Mouse (Mus musculus) megakaryocyte, embryonic 14.5 days (primary cell): Measurements from ENCODE around the gene Ipmk. TPM values are rescaled to one million over a fixed set of nuclear protein-coding genes. Genes with fewer than 3 reads are reported as not detected.

Source experiments
- H3K27me3 ChIP-seq: replicated peaks from 2 replicates; pipeline ENCODE3; 2012; ENCODE audit warnings: inconsistent platforms
- H3K36me3 ChIP-seq: replicated peaks from 2 replicates; pipeline ENCODE3; 2012; ENCODE audit warnings: low read length, inconsistent platforms, mixed read lengths
- H3K4me1 ChIP-seq: 2 replicates; pipeline ENCODE4 v1.6.1; 2012; ENCODE audit warnings: inconsistent platforms
- H3K4me3 ChIP-seq: replicated peaks from 2 replicates; pipeline ENCODE3; 2012; ENCODE audit warnings: moderate library complexity, mild to moderate bottlenecking, inconsistent platforms
- H3K9me3 ChIP-seq: 2 replicates; pipeline ENCODE4 v1.6.1; 2012; ENCODE audit warnings: inconsistent platforms
- FLI1 ChIP-seq: IDR thresholded peaks from 2 replicates; pipeline ENCODE4 v1.6.1; 2012; ENCODE audit warnings: low read length, inconsistent platforms, mixed read lengths
- GATA1 ChIP-seq: IDR thresholded peaks from 3 replicates; pipeline ENCODE4 v1.6.1; 2012; ENCODE audit warnings: mixed read lengths, low read length, inconsistent platforms, borderline replicate concordance
- polyA plus RNA-seq: library from polyadenylated mRNA; stranded (reverse); fragments of >175 nt; gene quantifications from 2 replicates; pipeline ENCODE4 v1.2.3, GENCODE M21; 2012; ENCODE audit warnings: low replicate concordance; ENCODE audit not compliant: insufficient read depth

Ipmk gene
- polyA plus RNA-seq, 1 experiment = 5.1 TPM

DNA sequence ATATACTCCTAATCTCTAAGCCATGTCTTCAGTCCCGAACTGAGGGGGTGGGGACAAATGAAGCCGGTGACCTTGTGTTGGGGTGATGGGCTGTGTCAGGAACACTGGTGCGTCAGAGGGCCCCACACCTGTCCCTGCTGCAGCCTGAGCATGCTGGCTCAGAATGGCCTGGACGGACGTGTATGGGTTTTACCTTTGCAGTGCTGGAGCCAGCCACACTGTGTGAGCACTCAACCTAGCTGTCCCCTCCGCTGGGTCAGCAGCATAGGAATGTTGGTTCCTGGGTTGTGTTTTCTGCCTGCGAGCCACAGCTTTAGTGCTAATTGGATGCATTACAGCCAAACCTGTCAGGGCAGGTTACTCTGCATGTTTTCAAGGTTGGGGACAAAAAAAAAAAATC is 21.4 kb upstream of the Ipmk start:
- Histone ChIP-seq H3K27me3 (peaks cover 4% of the 10 kb centered on the region), H3K36me3 (peaks cover 31% of the 10 kb centered on the region), H3K9me3 (no peaks in the 10 kb centered on the region), H3K4me3 (no peak overlapping the region), H3K4me1 (peaks cover 8% of the 10 kb centered on the region; the same call in 1 of the 2 replicates)
- no peak for TF ChIP-seq GATA1
- no peak for TF ChIP-seq FLI1

DNA sequence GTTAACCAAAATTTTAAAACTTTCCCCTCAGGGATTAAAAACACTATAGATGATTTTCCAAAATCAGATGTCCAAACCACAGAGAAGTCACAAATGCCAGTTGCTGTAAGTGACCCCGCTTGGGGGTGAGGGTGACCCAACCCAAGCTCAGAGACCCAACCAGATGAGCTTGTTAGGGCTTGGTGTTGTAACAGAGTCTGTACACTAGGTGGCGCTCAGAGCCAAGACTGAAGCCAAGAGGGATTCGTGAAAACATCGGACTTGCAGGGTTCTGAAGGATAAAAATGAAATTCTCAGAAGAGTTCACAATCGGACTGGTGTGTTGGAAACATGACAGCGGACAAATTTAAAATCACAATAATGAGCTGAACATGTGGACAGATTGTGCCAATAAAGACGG is 20.8 kb upstream of the Ipmk start:
- Histone ChIP-seq H3K9me3 (no peaks in the 10 kb centered on the region), H3K27me3 (peaks cover 4% of the 10 kb centered on the region), H3K4me1 (peaks cover 4% of the 10 kb centered on the region; the same call in 1 of the 2 replicates), H3K36me3 (peaks cover 36% of the 10 kb centered on the region), H3K4me3 (peak overlapping the region; percentile 8)
- no peak for TF ChIP-seq FLI1
- no peak for TF ChIP-seq GATA1

DNA sequence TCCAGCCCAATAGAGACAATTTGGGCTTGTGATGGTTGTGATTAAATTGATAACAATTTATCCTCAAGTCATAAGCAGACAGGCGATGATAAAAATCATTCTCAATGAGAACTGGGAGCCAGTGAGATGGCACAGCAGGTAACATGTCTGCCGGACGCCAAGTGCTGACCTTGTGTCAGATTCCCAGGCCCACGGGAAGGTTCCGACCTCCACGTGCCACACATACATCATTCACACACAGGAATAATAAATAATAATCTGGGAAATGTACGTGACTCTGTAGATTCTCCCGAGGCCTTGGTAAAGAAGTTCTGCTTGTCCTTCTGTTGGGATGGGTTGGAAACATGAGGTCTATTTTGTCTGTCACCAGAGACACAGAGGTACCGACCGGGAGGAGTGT is 20.2 kb upstream of the Ipmk start:
- H3K9me3 ChIP-seq = no peaks in the 10 kb centered on the region
- H3K27me3 ChIP-seq = peaks cover 4% of the 10 kb centered on the region
- TF ChIP-seq FLI1 (no peak), GATA1 (no peak)
- H3K36me3 ChIP-seq = peaks cover 39% of the 10 kb centered on the region
- no peak overlapping the region for H3K4me3 ChIP-seq
- H3K4me1 ChIP-seq = peaks cover 4% of the 10 kb centered on the region; the same call in 1 of the 2 replicates

DNA sequence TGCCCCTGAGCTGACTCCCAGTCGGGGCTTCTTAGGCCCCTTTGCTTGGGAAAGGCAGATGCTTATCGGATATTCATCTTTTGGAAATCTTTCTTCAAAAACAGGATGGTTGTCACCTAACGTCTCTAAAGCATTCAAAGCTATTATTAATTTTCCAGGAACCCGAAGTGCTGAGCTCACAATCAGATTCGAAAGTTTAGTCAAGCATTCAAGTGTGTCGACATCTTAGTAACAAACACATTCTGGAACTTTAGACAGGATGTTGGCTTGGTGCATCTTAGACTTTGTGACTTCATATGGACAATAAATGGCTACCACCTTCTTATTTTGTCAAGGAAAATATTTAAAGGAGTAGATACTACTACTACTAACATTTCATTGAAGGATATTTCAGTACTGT is 19.2 kb upstream of the Ipmk start:
- Histone ChIP-seq H3K4me3 (no peak overlapping the region), H3K9me3 (no peaks in the 10 kb centered on the region), H3K4me1 (peaks cover 9% of the 10 kb centered on the region), H3K27me3 (peaks cover 4% of the 10 kb centered on the region), H3K36me3 (peaks cover 49% of the 10 kb centered on the region)
- TF ChIP-seq FLI1 = no peak
- no peak for TF ChIP-seq GATA1

DNA sequence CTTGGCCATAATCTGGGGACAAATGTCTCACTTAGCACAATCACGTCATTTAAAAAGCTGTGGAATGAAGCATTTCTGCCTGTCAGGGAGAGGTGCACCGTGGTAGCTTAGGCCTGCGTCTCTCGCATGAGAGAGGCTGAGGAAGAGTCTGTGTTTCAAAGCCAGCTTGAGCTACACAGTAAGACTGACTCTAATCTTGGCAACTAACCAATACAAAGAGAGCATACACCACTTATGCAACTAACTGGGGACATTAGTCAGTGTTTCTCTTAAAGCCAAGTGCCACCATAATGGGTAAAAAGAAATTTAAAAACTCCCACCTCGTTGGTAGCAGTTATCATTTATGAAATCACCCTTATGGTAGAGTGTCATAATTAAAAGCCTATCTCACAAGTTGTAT is 18.7 kb upstream of the Ipmk start:
- peaks cover 4% of the 10 kb centered on the region for H3K27me3 ChIP-seq
- H3K36me3 ChIP-seq = peaks cover 54% of the 10 kb centered on the region
- H3K4me1 ChIP-seq = peaks cover 12% of the 10 kb centered on the region
- no peak overlapping the region for H3K4me3 ChIP-seq
- no peaks in the 10 kb centered on the region for H3K9me3 ChIP-seq
- TF ChIP-seq GATA1 (no peak), FLI1 (no peak)

DNA sequence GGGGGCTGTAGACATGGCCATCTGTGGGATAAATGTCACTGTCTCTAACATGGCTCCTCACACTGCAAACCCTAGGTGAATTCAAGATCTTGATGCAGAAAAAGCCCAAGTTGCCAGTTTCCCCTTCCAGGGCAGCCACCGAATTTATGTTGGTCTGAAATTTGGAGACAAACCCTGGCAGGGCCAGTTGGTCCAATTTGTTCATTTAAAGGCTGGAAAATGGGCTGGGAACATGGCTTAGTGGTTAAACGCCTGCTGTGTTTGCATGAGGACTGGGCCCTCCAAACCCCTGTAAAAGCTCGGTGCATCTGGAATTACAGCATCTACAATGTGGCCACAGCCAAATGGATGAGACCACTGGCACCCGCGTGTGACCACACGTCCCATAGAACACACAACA is 18.3 kb upstream of the Ipmk start:
- Histone ChIP-seq H3K27me3 (peaks cover 3% of the 10 kb centered on the region), H3K36me3 (peaks cover 58% of the 10 kb centered on the region), H3K9me3 (no peaks in the 10 kb centered on the region), H3K4me1 (peaks cover 16% of the 10 kb centered on the region), H3K4me3 (no peak overlapping the region)
- TF ChIP-seq GATA1 (no peak), FLI1 (no peak)

DNA sequence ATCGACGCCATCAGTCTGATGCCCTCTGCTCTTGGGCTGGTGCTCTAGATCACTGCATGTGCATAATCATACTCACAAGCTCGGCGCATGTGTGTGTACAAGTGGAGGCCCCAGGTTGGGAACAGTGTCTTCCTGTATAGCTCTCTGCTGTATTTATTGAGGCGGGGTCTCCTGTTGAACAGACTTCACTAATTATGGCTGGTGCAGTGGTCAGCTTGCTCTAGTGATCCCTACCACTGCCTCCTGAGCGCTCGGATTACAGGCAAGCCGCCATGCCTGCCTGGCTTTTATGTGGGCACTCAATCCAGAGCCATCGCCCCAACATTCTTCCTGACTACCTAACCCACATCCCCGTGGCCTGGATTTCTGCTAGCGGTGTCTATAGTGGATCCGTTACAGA is 17.5 kb upstream of the Ipmk start:
- peaks cover 19% of the 10 kb centered on the region for H3K4me1 ChIP-seq
- H3K4me3 ChIP-seq = no peak overlapping the region
- peaks cover 66% of the 10 kb centered on the region for H3K36me3 ChIP-seq
- no peaks in the 10 kb centered on the region for H3K9me3 ChIP-seq
- no peak for TF ChIP-seq FLI1
- no peak for TF ChIP-seq GATA1
- peaks cover 3% of the 10 kb centered on the region for H3K27me3 ChIP-seq

DNA sequence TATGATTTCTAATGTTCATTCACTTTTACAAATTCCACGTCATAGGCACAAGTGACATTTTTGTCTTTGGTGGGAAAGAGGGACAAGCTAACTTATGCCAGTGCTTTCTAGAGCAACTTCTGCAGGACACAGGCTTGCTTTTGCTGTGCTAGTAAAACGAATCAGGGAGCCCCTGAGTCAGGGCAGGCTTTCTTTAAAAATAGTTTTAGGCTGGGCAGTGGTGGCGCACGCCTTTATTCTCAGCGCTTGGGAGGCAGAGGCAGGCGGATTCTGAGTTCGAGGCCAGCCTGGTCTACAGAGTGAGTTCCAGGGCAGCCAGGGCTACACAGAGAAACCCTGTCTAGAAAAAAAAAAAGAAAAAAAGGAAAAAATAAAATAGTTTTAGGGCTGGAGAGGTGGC is 15.7 kb upstream of the Ipmk start:
- Histone ChIP-seq H3K9me3 (no peaks in the 10 kb centered on the region), H3K4me3 (no peak overlapping the region), H3K36me3 (peaks cover 80% of the 10 kb centered on the region), H3K4me1 (peaks cover 15% of the 10 kb centered on the region), H3K27me3 (no peaks in the 10 kb centered on the region)
- TF ChIP-seq FLI1 = no peak
- no peak for TF ChIP-seq GATA1

DNA sequence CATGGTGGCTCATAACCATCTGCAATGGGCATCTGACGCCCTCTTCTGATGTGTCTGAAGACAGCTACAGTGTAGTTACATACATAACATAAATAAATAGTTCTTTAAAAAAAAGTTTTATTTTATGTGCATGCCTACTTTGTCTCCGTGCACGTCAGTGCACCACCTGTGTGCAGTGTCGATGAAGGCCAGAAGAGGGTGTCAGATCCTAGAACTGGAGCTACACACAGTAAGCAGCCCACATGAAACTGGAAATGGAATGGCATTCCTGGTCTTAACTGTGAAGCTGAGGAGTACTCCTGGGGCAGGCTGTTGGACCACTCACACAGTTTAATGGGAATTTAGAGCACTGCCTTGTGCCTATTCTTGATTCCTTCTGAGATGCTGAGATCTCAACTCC is 15.2 kb upstream of the Ipmk start:
- TF ChIP-seq FLI1 (no peak), GATA1 (no peak)
- no peaks in the 10 kb centered on the region for H3K9me3 ChIP-seq
- H3K4me1 ChIP-seq = peaks cover 15% of the 10 kb centered on the region
- peaks cover 80% of the 10 kb centered on the region for H3K36me3 ChIP-seq
- no peaks in the 10 kb centered on the region for H3K27me3 ChIP-seq
- H3K4me3 ChIP-seq = no peak overlapping the region

DNA sequence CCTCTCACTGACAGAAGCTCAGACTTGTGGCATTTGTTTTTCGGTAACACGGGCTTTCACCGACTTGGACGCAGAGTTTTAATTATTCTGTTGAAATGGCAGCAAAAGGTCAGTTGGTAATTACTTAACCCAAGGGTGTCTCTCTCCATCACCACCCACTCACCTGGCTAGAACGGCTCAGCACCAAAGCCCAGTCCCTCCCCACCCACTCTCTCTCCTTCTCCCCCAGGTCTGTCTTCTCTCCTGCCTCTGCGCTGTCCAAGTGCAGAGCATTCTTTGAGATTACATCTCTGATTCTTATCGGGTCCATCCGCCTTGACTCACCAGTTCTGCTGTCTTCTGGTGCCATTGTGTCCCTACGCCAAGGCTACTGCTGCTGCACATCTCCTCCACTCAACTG is 14.7 kb upstream of the Ipmk start:
- Histone ChIP-seq H3K9me3 (no peaks in the 10 kb centered on the region), H3K36me3 (peaks cover 75% of the 10 kb centered on the region), H3K27me3 (no peaks in the 10 kb centered on the region), H3K4me3 (no peak overlapping the region), H3K4me1 (peaks cover 16% of the 10 kb centered on the region)
- no peak for TF ChIP-seq FLI1
- no peak for TF ChIP-seq GATA1

DNA sequence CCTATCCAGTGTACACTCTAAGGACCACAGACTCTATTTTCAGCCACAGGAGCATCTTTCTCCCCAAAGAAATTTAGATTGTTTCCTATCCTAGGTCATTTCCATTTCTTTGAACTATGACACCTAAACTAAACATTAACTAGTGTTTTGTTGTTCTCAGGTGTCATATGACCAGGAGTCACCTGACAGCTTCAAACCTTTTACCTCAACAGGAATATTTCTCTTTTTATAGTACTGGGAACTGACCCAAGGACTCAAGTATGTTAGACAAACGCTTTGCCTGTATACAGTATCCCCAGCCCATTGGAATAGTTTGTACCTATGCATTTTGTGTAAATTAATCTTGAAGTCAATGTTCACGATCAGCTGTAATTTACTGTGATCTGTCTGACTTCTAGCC is 9.8 kb upstream of the Ipmk start:
- Histone ChIP-seq H3K36me3 (peaks cover 44% of the 10 kb centered on the region), H3K27me3 (no peaks in the 10 kb centered on the region), H3K4me1 (peaks cover 59% of the 10 kb centered on the region), H3K9me3 (no peaks in the 10 kb centered on the region), H3K4me3 (no peak overlapping the region)
- TF ChIP-seq GATA1 = no peak
